Mouse (Mus musculus) midbrain, embryonic 14.5 days (tissue): Measurements from ENCODE around the gene Rnf7. TPM values are rescaled to one million over a fixed set of nuclear protein-coding genes. Genes with fewer than 3 reads are reported as not detected.
A peak's percentile ranks its signal among the peaks of the same experiment; 100 is the strongest.

ENCODE experiments used
- ATAC-seq: fragments of 200-750 bp; cut with Nextera tagmentation; 2 replicates; pipeline ENCODE4 v1.8.0; 2017; ENCODE audit warnings: moderate number of reproducible peaks, moderate library complexity; ENCODE audit not compliant: low FRiP score, low TSS enrichment
- DNase-seq: peaks from one replicate; pipeline ENCODE4 v3.0.0-alpha.2; 2015
- H3K27ac ChIP-seq: fragments of 300-500 bp; sonication (generic); replicated peaks from 2 replicates; pipeline ENCODE4 v1.5.1; 2014; ENCODE audit warnings: mild to moderate bottlenecking, low read depth, low read length, moderate library complexity
- H3K27me3 ChIP-seq: fragments of 300-500 bp; sonication (generic); 2 replicates; pipeline ENCODE4 v1.6.1; 2014; ENCODE audit warnings: low read length, control low read depth, mixed read lengths; ENCODE audit not compliant: control insufficient read depth, insufficient read depth
- H3K36me3 ChIP-seq: fragments of 300-500 bp; sonication (generic); 2 replicates; pipeline ENCODE4 v1.6.1; 2014; ENCODE audit warnings: low read length, control low read depth; ENCODE audit not compliant: control insufficient read depth, insufficient read depth
- H3K4me1 ChIP-seq: fragments of 300-500 bp; sonication (generic); 2 replicates; pipeline ENCODE4 v1.6.1; 2014; ENCODE audit warnings: mild to moderate bottlenecking, antibody characterized with exemption, low read length, control low read depth; ENCODE audit not compliant: control insufficient read depth, insufficient read depth
- H3K4me2 ChIP-seq: fragments of 300-500 bp; sonication (generic); 2 replicates; pipeline ENCODE4 v1.6.1; 2014; ENCODE audit warnings: mild to moderate bottlenecking, low read length, moderate library complexity
- H3K4me3 ChIP-seq: fragments of 300-500 bp; sonication (generic); replicated peaks from 2 replicates; pipeline ENCODE4 v1.5.1; 2014; ENCODE audit warnings: low read depth, low read length
- H3K9ac ChIP-seq: fragments of 300-500 bp; sonication (generic); replicated peaks from 2 replicates; pipeline ENCODE4 v1.6.1; 2014; ENCODE audit warnings: mild to moderate bottlenecking, low read length, moderate library complexity
- H3K9me3 ChIP-seq: fragments of 300-500 bp; sonication (generic); 2 replicates; pipeline ENCODE4 v1.6.1; 2016; ENCODE audit warnings: low read length, control low read depth, mixed read lengths; ENCODE audit not compliant: control insufficient read depth
- WGBS: fragments of 180-500 bp; shearing (Covaris S2); extraction: QIAGEN DNeasy Blood & Tissue Kit; methylation state at CpG from one replicate; pipeline ENCODE4 v1.1.7; 2014; 5-methylcytosine and 5-hydroxymethylcytosine counted together
- polyA plus RNA-seq: library from polyadenylated mRNA; unstranded; fragments of >200 nt; fragmentation: Nextera tagmentation; extraction: Ambion mirVana; gene quantifications from 2 replicates; pipeline ENCODE4 v1.2.1, GENCODE M21; 2014

The Rnf7 gene
- polyA plus RNA-seq, 1 experiment from 2014 or later: 263 TPM

GRCm38 (mm10) chr9:96460117-96460865 is 18.2 kb downstream of the Rnf7 start:
- 61% methylated on average over 10 of the region's 10 CpGs for WGBS
- H3K9ac ChIP-seq: no peak overlapping the region
- no peaks in the 10 kb centered on the region for H3K27me3 ChIP-seq
- H3K4me2 ChIP-seq: no peak overlapping the region
- H3K27ac ChIP-seq: peak overlapping the region; percentile 33; the same call in 1 of the 2 replicates
- no peaks in the 10 kb centered on the region for H3K36me3 ChIP-seq
- H3K4me1 ChIP-seq: no peaks in the 10 kb centered on the region
- H3K9me3 ChIP-seq: peaks cover 4% of the 10 kb centered on the region; the same call in 1 of the 2 replicates
- no peak overlapping the region for H3K4me3 ChIP-seq
- ATAC-seq (no peak), DNase-seq (peak; percentile 58)

GRCm38 (mm10) chr9:96455618-96456017 is 22.9 kb downstream of the Rnf7 start:
- WGBS: 49% methylated on average over 8 of the region's 8 CpGs
- no peak overlapping the region for H3K4me2 ChIP-seq
- 0 out of 2 replicates have a peak overlapping the region, but pooled peaks have one; percentile 49 for H3K27ac ChIP-seq
- no peaks in the 10 kb centered on the region for H3K36me3 ChIP-seq
- ATAC-seq (no peak), DNase-seq (peak; percentile 26)
- H3K9me3 ChIP-seq: no peaks in the 10 kb centered on the region
- H3K27me3 ChIP-seq: no peaks in the 10 kb centered on the region
- H3K4me3 ChIP-seq: no peak overlapping the region
- H3K4me1 ChIP-seq: no peaks in the 10 kb centered on the region
- no peak overlapping the region for H3K9ac ChIP-seq

- Histone ChIP-seq H3K4me3 (no peak overlapping the region), H3K9ac (no peak overlapping the region), H3K36me3 (no peaks in the 10 kb centered on the region), H3K4me1 (no peaks in the 10 kb centered on the region), H3K4me2 (no peak overlapping the region), H3K27ac (no peak overlapping the region), H3K27me3 (no peaks in the 10 kb centered on the region), H3K9me3 (no peaks in the 10 kb centered on the region)
- no peak for DNase-seq
- 74% methylated on average over 4 of the region's 4 CpGs for WGBS
- ATAC-seq: no peak
These were observed 25.5 kb downstream of the Rnf7 start for GRCm38 (mm10) chr9:96452956-96453355.

GRCm38 (mm10) chr9:96450900-96451720 is 27.4 kb downstream of the Rnf7 start:
- Histone ChIP-seq H3K9me3 (no peaks in the 10 kb centered on the region), H3K27me3 (no peaks in the 10 kb centered on the region), H3K4me1 (no peaks in the 10 kb centered on the region), H3K4me2 (no peak overlapping the region), H3K27ac (no peak overlapping the region), H3K4me3 (no peak overlapping the region), H3K36me3 (no peaks in the 10 kb centered on the region), H3K9ac (no peak overlapping the region)
- ATAC-seq: no peak
- no peak for DNase-seq
- WGBS: 65% methylated on average over 12 of the region's 12 CpGs

GRCm38 (mm10) chr9:96449514-96449913 is 29.0 kb downstream of the Rnf7 start:
- ATAC-seq (no peak), DNase-seq (no peak)
- H3K27ac ChIP-seq: no peak overlapping the region
- H3K9me3 ChIP-seq: no peaks in the 10 kb centered on the region
- H3K4me1 ChIP-seq: no peaks in the 10 kb centered on the region
- no peak overlapping the region for H3K9ac ChIP-seq
- no peaks in the 10 kb centered on the region for H3K27me3 ChIP-seq
- H3K4me2 ChIP-seq: no peak overlapping the region
- no peak overlapping the region for H3K4me3 ChIP-seq
- H3K36me3 ChIP-seq: no peaks in the 10 kb centered on the region
- WGBS: 88% methylated on average over 9 of the region's 9 CpGs

GRCm38 (mm10) chr9:96445351-96445750 is 33.1 kb downstream of the Rnf7 start:
- no peak overlapping the region for H3K4me2 ChIP-seq
- no peak overlapping the region for H3K27ac ChIP-seq
- no peak overlapping the region for H3K4me3 ChIP-seq
- H3K9ac ChIP-seq: no peak overlapping the region
- no peaks in the 10 kb centered on the region for H3K4me1 ChIP-seq
- no peaks in the 10 kb centered on the region for H3K9me3 ChIP-seq
- ATAC-seq (no peak), DNase-seq (no peak)
- WGBS: 84% methylated on average over 4 of the region's 4 CpGs
- no peaks in the 10 kb centered on the region for H3K27me3 ChIP-seq
- no peaks in the 10 kb centered on the region for H3K36me3 ChIP-seq

GRCm38 (mm10) chr9:96442081-96442480 is 36.4 kb downstream of the Rnf7 start:
- Histone ChIP-seq H3K36me3 (no peaks in the 10 kb centered on the region), H3K9me3 (no peaks in the 10 kb centered on the region), H3K4me1 (peaks cover 15% of the 10 kb centered on the region), H3K9ac (no peak overlapping the region), H3K4me2 (peak overlapping the region; percentile 22; the same call in 1 of the 2 replicates), H3K4me3 (no peak overlapping the region), H3K27ac (no peak overlapping the region), H3K27me3 (no peaks in the 10 kb centered on the region)
- DNase-seq: peak; percentile 53
- no peak for ATAC-seq
- 13% methylated on average over 10 of the region's 10 CpGs for WGBS

- peak; percentile 49 for DNase-seq
- 2% methylated on average over 8 of the region's 8 CpGs for WGBS
- H3K9ac ChIP-seq: peak overlapping the region; percentile 69
These were observed 40.1 kb downstream of the Rnf7 start for GRCm38 (mm10) chr9:96438334-96438871.

More at GRCm38 (mm10) chr9:96438334-96438871, 40.1 kb downstream of the Rnf7 start:
- no peak for ATAC-seq
- Histone ChIP-seq H3K4me1 (peaks cover 20% of the 10 kb centered on the region), H3K36me3 (no peaks in the 10 kb centered on the region), H3K4me2 (peak overlapping the region; percentile 74), H3K27me3 (no peaks in the 10 kb centered on the region), H3K27ac (peak overlapping the region; percentile 72; the same call in 1 of the 2 replicates), H3K9me3 (no peaks in the 10 kb centered on the region), H3K4me3 (peak overlapping the region; percentile 40)
